Mouse (Mus musculus): Measurements from ENCODE around the gene Dusp7. TPM values are rescaled to one million over a fixed set of nuclear protein-coding genes. Genes with fewer than 3 reads are reported as not detected.
A peak's percentile ranks its signal among the peaks of the same experiment; 100 is the strongest.

The Dusp7 gene
- 10 to 100 TPM; 43.6 to 67.0 TPM for total RNA-seq (2021)

DNA sequence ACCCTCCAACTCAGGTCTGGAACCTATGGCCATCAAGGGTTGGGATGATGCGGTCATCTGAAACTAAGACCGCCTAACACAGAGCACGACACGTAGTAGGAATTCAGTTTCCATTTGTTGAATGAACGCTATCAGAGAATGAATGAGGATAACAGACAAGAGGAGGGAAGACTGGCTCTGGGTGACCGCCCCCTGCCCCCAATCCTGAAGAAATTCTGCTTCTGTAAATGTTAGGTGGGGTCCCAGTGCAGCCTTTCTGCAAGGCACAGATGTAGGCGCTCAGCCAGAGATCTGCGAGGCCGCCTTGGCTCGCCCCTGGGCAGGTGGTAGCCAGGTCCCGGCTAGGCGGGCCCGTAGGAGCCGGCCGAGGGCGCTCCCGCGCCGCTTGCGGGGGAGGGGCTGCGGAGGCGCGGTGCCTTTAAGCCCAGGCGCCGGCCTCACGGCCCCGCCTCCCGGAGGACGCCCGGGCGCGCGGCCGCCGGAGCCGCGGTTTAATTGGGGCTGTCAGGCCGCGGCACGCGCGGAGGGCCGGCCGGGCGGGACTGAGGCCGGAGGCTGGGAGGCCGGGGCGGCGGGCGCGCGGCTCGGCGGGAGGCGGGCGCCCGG, at the start of gene Dusp7:
Dusp7 (plus strand) TSS at position 521 of the 606 bp plus-strand sequence.
- DNase-seq (ENCODE audit: low spot score): peak; percentile 83
- intact Hi-C loops (cut with DNase I): loop anchor here (2.0 to 5.0 kb wide), 2 partner anchors 39 to 109 kb away; partner anchors contain the start of genes Parp3 and Rrp9

DNA sequence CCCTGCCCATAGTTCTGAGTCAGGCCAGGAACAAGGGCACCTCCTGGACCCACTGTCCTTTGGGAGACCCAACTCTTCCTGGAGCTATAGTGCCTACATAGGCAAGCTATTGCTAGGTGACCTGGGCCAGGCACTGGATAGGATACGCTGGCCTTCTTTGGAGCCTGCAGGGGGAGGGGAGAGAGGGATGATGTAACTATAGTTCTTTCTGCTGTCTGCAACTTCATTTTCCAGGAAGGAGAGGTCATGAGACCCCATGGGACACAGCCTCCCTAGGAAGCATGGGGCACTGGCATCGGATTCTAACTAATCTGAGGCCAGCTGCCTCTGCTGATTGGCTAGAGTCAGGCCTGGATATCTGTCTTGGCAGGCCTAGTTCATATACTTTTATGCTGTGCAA, 49.3 kb upstream of the Dusp7 start:
- DNase-seq (ENCODE audit: low spot score): no peak
- intact Hi-C loops (cut with DNase I): no loop called here

DNA sequence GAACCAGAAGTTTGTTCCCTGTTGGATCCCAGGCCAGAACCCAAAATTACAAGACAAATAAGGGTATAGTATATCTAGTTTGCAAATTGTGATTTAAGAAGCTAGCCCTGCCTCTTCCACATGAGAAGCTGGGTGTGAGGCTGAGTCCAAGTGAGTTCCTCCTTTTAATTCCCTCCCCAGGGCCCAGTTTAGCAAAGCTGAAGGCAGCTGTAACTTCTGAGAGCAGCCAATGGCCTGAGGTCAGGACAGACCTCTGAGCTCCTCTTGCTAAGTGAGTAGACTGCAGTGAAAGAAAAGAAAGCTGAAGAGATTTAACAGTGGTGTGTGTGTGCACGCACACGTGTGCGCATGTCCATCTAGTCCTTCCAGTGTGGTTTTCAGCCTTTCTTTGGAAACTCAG, 45.9 kb upstream of the Dusp7 start:
- no peak for DNase-seq (ENCODE audit: low spot score)
- intact Hi-C loops (cut with DNase I): no loop called here

DNA sequence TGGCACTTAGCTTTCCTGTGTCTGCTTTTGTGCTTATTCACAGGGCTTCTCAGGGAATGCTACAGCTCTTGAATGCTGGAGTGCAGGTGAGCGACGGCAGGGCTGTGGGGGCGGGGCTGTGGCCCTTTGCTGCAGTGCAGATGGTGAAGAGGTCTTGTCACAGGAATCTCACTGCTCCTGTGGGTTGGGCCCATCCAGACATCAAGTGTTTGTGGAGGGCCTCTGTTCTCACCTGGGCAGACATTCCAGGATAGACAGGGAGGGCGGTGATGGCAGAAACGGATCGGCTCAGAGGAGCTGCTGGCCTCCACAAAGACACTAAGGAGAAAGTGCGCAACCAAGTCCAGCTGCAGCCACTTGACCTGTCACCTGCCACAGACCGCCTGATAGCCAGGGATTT, 42.2 kb upstream of the Dusp7 start:
- intact Hi-C loops (cut with DNase I): no loop called here
- no peak for DNase-seq (ENCODE audit: low spot score)

DNA sequence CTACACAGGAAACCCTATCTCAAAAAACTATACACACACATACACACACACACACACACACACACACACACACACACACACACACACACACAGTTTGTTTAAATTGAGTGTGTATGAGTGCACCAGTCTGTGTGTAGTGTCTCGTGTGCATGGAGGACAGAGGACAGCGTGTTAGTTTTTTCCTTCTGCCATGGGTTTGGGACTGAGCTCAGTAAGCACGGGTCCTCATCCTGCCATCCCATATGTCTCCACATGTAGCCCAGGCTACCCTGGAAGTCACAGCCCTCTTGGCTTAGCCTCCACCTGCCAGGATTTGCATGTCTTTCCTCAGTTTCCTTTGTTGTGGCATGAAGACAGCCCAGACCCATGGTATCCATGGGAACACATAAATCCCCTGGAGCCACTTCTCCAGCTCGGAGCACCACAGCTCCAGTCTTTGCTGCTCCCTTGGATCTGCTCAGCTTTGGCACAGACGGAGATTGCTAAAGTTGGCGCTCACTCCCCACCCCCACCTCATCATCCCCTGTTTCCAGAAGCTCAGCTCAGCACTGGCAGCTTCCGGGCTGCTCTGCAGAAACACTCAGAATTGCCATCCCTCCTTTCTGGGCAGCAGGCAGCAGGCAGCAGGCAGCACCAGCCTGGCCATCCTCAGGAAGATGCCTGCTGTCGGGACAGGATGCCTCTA, 41.2 kb upstream of the Dusp7 start:
- DNase-seq (ENCODE audit: low spot score): no peak

DNA sequence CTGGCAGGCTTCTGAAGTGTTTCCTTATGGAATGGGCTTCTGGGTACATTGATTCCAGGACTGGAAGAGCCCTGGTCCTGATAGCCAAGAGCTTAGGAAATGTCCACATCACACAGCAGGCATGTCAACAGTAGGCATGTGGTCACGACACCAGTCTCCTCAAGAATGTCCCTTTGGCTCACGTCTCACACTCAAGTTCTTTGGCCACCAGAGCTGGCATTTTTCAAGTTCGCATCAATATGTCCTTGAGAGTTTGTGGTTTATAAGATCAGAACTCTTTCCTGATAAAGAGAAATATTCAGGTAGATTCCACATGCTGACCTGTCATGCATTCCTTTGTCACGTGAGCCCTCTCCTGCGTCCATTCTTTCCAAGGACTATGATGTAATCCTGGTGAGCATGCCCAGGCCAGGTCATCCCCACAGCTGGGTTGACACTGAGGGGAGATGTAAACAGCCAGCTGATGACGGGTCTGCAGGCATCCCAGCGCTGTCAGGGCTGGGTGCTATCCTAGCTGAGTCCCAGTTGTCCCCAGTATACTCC, 40.3 kb upstream of the Dusp7 start:
- no peak for DNase-seq (ENCODE audit: low spot score)
- intact Hi-C loops (cut with DNase I): no loop called here

More for the DNA sequence above, 41.2 kb upstream of the Dusp7 start:
- intact Hi-C loops (cut with DNase I): no loop called here

DNA sequence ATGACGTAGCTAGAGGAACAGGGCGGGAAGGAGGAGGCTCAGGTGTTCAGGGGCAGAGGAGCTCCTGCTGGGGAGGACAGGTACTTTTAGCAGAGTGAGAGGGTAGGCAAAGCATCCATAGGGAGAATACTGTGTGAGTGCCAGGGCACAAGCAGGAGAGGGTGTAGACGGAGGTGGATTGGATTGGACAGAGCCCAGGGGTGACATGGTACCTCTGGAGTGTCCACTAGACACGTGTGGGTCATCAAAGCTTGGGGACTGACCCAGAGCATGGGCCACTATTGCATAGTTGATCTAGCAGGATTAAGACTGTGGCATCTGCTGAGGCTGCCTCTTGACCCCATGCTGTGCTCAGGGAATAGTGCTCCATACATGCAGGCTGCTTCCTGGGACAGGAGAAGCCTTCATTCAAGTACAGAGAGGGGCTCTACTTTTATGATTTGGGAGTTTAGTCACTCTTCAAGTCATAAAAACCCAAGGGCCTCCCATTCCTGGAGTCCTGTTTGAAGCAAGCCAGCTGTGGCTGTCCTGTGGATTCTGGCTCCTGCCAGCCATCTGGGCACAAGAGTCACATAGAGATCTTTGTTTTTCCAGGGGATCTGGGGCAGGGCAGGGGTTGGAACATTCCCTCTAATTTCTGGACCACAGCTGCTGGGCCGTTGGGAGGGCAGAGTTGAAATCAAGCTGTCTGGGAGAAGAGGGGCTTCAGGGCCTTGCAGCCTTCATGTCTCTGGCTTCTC, 39.5 kb upstream of the Dusp7 start:
- DNase-seq (ENCODE audit: low spot score): no peak
- intact Hi-C loops (cut with DNase I): no loop called here

DNA sequence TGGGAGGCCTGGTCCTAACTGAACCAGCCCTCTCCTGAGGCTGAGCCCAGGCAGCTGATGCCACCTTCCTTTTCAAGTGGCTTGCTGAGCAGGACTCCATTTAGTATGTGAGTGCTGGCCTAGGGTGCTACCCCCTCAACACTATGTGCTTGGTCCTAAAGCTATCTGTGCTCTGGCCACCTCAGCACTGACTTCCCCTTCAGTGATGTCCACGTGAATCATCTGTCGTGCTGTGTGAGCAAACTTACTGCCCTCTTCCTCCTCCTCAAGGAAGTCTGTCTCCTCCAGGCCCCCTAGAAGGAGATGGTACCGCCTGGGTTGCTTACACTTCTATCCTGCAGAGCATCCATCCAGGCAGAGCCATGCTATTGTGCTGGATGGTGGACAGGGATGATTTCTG, 35.7 kb upstream of the Dusp7 start:
- intact Hi-C loops (cut with DNase I): no loop called here
- no peak for DNase-seq (ENCODE audit: low spot score)

DNA sequence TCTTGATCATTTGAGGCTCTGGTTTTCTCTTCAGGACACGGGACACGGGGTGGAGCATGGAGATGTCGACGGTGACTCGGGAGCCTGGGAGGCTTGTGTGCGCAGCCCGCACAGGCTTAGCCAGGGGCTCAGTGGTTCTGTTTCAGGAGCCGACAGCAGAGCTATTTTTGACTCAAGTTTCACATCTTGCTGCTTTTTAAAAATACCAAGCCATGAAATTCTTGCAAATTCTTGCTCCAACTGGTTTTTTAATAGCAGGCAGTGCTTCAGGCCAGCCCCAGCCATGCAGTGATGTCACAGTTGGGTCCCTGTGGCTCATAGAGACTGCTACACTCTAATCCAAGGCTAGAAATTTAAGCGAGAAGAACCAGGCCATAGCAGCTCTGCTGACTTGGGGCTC, 30.8 kb upstream of the Dusp7 start:
- DNase-seq (ENCODE audit: low spot score): no peak
- intact Hi-C loops (cut with DNase I): no loop called here

DNA sequence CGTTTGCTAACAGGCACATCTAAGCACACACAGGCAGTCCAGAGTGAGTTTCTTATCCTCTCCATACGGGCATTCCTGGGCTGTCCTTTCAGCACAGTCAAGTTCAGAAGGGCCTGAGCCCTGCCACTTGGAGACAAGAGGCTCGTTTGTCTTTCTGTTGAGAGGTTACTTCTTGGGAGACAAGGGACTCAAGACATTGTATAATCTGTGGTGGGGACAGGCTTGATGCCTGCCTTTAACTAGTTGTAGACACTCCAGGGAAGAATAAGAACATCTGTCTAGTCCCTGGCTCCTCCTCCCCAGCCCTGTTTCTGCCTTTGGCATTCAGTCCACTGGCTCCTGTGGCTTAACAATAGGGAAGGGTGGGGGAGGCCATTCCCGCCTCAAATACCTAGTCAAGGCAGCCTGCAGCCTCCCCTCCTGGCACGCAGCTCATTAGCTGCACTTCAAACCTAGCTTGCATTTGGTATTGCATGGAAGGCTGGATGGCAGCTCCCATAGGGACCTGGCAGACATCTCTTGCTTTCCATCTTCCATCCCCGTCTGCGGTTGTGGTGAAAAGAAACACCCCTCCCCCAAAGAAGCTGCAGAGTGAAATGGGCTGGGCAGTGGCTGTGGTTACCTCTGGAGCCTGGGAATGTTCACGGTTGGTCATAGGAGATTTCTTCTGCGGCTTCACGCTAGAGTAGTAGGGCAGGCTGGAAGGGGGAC, 29.8 kb upstream of the Dusp7 start:
- DNase-seq (ENCODE audit: low spot score): no peak
- intact Hi-C loops (cut with DNase I): no loop called here

DNA sequence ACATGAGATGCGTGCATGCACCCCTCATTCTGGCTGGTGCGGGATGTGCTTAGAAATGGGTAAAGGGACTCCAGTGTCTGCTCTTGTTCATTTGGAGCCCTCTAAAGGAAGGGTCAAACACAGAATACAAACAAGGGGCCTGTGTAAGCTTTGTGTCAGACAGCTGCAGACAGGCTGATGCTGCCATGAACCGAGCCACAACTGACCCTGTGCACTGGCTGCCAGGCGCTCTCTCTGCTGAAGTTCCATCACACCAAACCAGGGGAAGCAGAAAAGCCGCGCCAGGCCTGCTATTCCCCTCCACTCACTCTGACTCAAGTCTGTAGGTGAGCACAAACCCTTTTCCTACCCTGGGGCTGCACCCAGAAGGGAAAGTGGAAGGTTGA, 29.3 kb upstream of the Dusp7 start:
- no peak for DNase-seq (ENCODE audit: low spot score)
- intact Hi-C loops (cut with DNase I): no loop called here

DNA sequence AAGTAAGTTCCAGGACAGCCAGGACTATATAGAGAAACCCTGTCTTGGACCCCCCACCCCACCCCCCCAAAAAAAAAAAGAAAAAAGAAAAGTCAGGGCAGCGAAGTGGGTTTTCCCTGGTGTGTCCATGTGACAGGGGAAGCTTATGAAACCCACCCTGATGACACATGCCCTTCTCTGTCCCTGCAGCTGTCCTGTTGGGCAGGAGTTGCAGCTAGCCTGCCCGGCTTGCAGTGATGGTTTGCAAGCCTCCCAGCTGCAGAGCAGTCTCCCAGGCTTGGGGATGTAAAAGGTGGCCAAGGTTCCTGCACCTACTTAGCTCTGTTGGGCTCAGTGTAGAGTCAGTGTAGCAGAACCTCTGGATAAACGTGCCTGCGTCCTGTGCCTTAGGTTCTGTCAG, 28.7 kb upstream of the Dusp7 start:
- intact Hi-C loops (cut with DNase I): no loop called here
- DNase-seq (ENCODE audit: low spot score): no peak

DNA sequence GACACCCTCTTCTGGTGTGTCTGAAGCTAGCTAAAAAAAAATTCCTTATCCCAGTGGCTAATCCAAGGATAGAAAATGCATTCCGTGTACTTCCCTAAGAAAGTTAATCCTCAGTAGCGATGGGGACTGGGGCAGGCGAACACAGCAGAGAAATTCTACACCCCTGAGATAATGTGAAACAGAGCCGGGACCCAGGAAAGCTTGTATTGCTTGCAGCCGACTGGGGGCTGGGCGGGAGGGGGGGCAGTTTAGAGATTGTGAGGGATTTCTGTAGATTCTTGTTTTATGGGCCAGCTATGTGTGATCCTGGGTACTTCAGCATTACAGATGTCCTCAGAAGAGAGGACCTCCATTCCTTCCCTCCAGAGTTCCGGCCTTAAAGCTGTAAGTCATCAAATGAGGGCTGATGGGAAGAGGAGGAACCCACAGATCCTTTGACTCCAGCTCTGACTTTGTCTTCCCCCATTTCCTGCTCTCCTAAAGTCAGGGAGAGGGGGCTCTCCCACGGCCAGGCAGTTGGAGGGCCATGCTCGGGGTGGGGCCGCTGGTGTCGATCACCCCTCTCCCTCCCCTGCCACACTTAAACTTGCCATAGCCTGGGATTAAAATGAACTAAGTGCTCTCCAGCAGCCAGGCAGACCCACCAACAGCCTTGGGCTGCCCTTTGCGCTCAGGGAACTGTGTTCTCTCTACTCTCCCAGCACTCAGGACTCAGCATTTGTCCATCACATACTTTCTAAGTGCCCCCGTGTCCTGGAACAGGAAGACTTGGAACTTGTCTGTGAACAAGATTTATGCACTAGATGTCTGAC, 27.7 kb upstream of the Dusp7 start:
- intact Hi-C loops (cut with DNase I): no loop called here
- no peak for DNase-seq (ENCODE audit: low spot score)

DNA sequence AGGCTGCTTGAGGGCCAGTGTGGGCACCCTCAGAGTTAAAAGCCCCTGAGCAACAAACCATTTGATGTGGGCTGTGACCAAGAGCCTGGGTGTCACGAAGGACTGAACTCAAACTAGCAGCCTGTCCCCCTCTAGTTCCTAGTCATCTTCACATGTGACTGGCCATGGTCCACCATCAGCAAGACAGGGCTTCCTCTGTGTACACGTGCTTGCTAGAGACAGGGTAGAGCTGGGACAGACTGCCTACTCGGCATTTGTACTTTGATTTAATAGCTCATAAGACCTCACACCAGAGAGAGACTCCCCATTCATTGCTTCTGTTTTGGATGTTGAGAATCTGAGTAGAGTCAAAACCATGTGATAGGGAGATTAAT, 27.1 kb upstream of the Dusp7 start:
- no peak for DNase-seq (ENCODE audit: low spot score)
- intact Hi-C loops (cut with DNase I): no loop called here

DNA sequence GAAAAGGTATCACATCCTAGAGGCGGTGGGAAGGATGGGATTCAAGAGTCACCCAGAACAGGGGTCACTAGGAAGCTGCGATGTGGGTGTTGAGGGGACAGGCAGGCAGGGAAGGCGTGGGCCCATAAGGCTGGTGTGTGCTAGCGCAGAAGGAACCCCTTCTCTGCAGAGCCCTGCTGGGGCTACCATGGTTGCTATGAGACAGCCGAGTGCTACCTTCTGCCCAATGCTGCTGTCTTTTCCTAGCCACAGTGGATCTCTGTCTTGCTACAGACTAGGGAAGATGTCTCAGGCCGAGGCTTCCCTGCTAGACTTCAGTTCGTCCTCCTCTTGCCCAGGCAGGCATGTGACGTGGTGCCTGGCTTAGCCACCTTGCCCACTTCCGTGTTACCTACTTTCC, 25.9 kb upstream of the Dusp7 start:
- intact Hi-C loops (cut with DNase I): no loop called here
- no peak for DNase-seq (ENCODE audit: low spot score)

DNA sequence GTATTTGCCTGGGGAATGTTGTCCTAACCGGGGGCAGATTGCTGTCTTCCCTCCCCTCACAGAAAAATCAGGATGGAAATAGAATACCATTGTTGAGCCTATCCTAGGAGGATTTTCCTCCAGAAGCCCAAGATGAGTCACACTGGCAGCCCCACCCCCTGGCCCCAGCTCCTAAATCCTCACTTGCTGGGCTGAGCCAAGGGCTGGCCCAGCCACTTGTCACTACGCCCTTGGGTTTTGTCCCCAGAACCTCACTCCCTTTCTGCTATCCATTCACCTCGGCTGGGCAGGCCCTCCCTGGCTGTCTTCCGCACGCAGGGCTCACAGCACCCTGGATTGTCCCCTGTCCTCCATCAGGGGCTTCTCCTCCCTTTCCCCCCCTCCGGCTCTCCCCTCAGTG, 23.3 kb upstream of the Dusp7 start:
- DNase-seq (ENCODE audit: low spot score): peak; percentile 79
- intact Hi-C loops (cut with DNase I): loop anchor here (2.0 kb wide), 1 partner anchor 38 kb away; no protein-coding TSS in a partner anchor

DNA sequence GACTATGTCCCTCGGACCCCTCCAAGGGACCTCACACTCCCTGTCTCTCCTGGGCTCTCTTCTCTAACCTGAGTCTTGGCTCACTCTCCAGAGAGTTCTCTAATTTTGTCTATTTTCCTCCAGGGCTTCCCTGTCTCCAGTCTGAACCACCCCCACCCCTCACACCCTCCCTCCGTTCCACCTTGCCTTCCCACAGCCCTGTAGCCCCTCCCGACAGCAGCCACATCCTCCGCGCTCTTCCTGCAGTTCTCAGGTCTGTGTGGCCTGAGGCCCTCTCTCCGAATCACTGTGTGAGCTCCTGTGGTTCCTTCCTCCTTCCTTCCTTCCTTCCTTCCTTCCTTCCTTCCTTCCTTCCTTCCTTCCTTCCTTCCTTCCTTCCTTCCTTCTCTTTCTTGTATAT, 22.8 kb upstream of the Dusp7 start:
- DNase-seq (ENCODE audit: low spot score): no peak
- intact Hi-C loops (cut with DNase I): loop anchor here (2.0 kb wide), 1 partner anchor 39 kb away; no protein-coding TSS in a partner anchor

DNA sequence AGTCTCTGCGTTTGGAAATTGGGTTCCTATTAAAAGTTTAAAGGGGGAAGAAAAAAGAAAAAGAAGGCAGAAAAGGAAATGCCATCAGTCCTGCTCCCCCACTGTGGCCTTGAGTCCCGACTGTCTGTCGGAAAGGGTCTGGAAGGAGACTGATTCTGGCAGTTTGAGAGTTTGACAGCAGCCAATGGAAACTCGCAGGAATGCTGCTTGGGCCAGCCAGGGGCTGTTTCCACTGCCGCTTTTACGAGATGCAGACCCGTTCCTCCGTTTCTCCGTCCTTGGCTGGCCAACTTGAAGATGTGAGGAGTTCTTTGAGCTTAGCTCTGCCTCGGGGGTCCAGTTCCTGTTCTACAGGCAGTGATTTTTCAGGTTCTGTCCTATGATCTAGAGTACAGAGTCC, 20.2 kb upstream of the Dusp7 start:
- DNase-seq (ENCODE audit: low spot score): no peak
- intact Hi-C loops (cut with DNase I): loop anchor here (2.0 kb wide), 1 partner anchor 19 kb away; no protein-coding TSS in a partner anchor

DNA sequence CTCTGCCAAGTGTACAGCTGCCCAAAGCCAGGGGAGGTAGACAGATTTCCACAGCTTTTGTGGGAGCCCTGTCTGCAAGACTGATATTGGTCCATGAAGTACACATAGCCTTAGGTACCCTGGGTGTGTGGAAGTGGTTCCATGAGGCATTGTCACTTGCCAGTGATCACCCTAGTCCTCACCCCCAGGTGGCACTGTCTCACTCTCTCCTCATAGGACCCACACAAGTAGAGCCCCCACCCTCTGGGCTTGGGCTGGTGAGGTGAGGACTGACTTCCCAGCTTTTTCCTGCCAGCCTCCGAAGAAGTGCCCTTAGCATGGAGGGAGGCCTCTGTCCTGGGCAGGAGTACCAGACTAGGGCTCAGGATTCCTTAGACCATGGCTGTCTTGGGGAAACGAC, 19.4 kb upstream of the Dusp7 start:
- intact Hi-C loops (cut with DNase I): loop anchor here (2.0 kb wide), 1 partner anchor 18 kb away; no protein-coding TSS in a partner anchor

More for the DNA sequence above, 19.4 kb upstream of the Dusp7 start:
- no peak for DNase-seq (ENCODE audit: low spot score)
